Mouse (Mus musculus): ENCODE results near the gene Olfr437. TPM values are rescaled to one million over a fixed set of nuclear protein-coding genes. Genes with fewer than 3 reads are reported as not detected.
"Not testable (repeated sequence)": the region's sequence is repeated elsewhere in the genome, so short reads cannot be mapped to it uniquely, and the experiment has no call there.

Gene Olfr437
- not detected in 2 replicates for total RNA-seq (2014; rRNA removed)
- not detected in 2 replicates for polyA plus RNA-seq (2015; fragmentation: Nextera tagmentation; extraction: Ambion mirVana)

DNA sequence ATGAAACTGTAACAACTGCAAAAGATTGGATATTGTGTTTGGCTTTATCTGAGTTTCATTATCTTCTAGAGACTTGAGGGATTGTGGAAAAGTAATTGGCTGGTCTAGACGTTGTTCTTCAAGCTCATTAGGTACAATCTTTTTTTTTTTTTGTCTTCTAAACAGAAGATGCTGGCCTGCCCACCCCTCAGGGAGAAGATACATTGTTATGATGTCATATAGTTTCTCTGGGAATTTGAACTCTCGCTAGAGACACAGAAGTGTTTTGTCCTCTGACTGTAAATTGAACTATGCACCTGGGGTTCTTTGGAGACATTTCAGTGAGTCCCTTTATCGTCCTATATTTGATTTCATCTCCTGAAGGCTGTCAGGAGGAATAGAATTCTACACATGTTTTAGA, at the start of gene Olfr437:
Gene Olfr437 (plus strand): TSS at position 301 of the 400 bp plus-strand sequence.
- DNase-seq (ENCODE audit: low spot score): no peak
- Histone ChIP-seq H3K9ac (replicated peaks; ENCODE audit: low read length, poor library complexity, severe bottlenecking) (no peak within 1 kb of the TSS), H3K27me3 (ENCODE audit: insufficient read depth, low read length) (no peaks in the 10 kb centered on the region), H3K4me3 (ENCODE audit: low read depth, low read length) (no peak within 1 kb of the TSS), H3K4me2 (ENCODE audit: low read depth, low read length, poor library complexity, severe bottlenecking) (no peak within 1 kb of the TSS), H3K27ac (ENCODE audit: low read depth, low read length) (no peak within 1 kb of the TSS), H3K9me3 (ENCODE audit: low read length) (no peaks in the 10 kb centered on the region), H3K36me3 (ENCODE audit: insufficient read depth, low read length) (no peaks in the 10 kb centered on the region), H3K4me1 (ENCODE audit: insufficient read depth, low read length) (no peaks in the 10 kb centered on the region)
- TF ChIP-seq CTCF (IDR thresholded peaks at IDR 0.05): no peak
- WGBS: 73% methylated on average over 3 of the region's 3 CpGs
- ATAC-seq (ENCODE audit: low FRiP score): no peak

DNA sequence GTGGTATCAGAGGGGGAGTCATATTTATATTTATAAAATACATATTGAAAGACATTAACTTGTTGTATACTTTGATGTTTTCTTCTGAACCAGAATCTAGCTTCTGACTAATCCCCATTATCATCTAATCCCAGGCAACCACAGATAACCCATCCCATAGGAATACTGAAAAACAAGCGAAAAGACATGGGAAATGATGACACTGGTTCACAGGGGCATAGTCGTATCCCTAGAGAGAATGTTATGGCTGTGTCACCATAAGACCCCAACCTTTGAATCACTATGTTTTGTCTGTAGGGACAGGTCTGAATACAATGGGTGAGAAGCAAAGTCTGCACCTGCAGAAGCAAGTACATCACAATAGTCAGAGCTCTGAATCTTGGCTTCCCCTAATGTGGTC, 16.8 kb upstream of the Olfr437 start, which contains the start of gene Olfr237-ps1:
Gene Olfr237-ps1 (plus strand): TSS at position 301 of the 400 bp plus-strand sequence.
- not testable (repeated sequence) for H3K9me3 ChIP-seq (ENCODE audit: low read length); H3K36me3 ChIP-seq (ENCODE audit: insufficient read depth, low read length); H3K4me2 ChIP-seq (ENCODE audit: low read depth, low read length, poor library complexity, severe bottlenecking); H3K4me3 ChIP-seq (ENCODE audit: low read depth, low read length); H3K27ac ChIP-seq (ENCODE audit: low read depth, low read length); DNase-seq (ENCODE audit: low spot score); H3K4me1 ChIP-seq (ENCODE audit: insufficient read depth, low read length); ATAC-seq (ENCODE audit: low FRiP score); H3K27me3 ChIP-seq (ENCODE audit: insufficient read depth, low read length); H3K9ac ChIP-seq (replicated peaks; ENCODE audit: low read length, poor library complexity, severe bottlenecking)
- WGBS: 90% methylated on average over 2 of the region's 2 CpGs

DNA sequence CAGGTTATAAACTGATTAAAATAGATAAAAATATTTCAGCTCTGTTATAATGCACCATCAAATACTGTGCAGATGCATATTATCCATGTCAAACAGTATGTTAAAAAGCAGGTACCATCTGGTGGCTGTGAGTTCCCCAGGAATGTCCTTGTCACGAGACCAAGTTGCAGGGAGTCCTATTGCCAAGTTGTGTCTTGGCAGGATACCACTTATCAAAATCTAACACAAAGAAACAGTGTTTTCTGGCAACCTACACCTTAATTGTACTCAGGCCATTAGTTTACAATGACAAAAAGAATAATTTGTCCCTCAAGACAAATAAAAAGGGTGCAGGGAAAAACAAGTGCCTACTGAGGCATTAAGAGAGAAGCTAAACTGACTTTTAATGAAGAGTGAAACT, 3.6 kb upstream of the Olfr437 start:
- Histone ChIP-seq H3K4me1 (ENCODE audit: insufficient read depth, low read length) (no peaks in the 10 kb centered on the region), H3K36me3 (ENCODE audit: insufficient read depth, low read length) (no peaks in the 10 kb centered on the region), H3K4me3 (ENCODE audit: low read depth, low read length) (no peak overlapping the region), H3K4me2 (ENCODE audit: low read depth, low read length, poor library complexity, severe bottlenecking) (no peak overlapping the region), H3K27me3 (ENCODE audit: insufficient read depth, low read length) (no peaks in the 10 kb centered on the region), H3K27ac (ENCODE audit: low read depth, low read length) (no peak overlapping the region), H3K9ac (replicated peaks; ENCODE audit: low read length, poor library complexity, severe bottlenecking) (no peak overlapping the region), H3K9me3 (ENCODE audit: low read length) (no peaks in the 10 kb centered on the region)
- DNase-seq (ENCODE audit: low spot score) (peak; percentile 31), ATAC-seq (ENCODE audit: low FRiP score) (no peak)
- TF ChIP-seq CTCF (IDR thresholded peaks at IDR 0.05): no peak
- WGBS: 56% methylated on average over 1 of the region's 1 CpGs

DNA sequence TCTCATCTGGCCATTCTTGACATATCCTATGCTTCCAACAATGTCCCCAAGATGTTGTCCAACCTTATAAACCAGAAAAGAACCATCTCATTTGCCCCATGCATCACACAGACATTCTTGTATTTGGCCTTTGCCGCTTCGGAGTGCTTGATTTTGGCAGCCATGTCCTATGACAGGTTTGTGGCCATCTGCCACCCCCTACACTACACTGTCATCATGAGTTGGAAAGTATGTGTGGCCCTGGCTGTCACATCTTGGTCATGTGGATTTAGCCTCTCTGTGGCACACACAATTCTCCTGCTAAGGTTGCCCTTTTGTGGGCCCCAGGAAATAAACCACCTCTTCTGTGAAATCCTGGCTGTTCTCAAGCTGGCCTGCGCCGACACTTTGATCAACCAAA, 4.2 kb downstream of the Olfr437 start:
- H3K4me3 ChIP-seq (ENCODE audit: low read depth, low read length): no peak overlapping the region
- no peaks in the 10 kb centered on the region for H3K4me1 ChIP-seq (ENCODE audit: insufficient read depth, low read length)
- ATAC-seq (ENCODE audit: low FRiP score): no peak
- no peak overlapping the region for H3K4me2 ChIP-seq (ENCODE audit: low read depth, low read length, poor library complexity, severe bottlenecking)
- no peaks in the 10 kb centered on the region for H3K9me3 ChIP-seq (ENCODE audit: low read length)
- H3K27me3 ChIP-seq (ENCODE audit: insufficient read depth, low read length): no peaks in the 10 kb centered on the region
- 92% methylated on average over 4 of the region's 4 CpGs for WGBS
- H3K36me3 ChIP-seq (ENCODE audit: insufficient read depth, low read length): no peaks in the 10 kb centered on the region
- H3K27ac ChIP-seq (ENCODE audit: low read depth, low read length): no peak overlapping the region
- no peak for DNase-seq (ENCODE audit: low spot score)
- no peak overlapping the region for H3K9ac ChIP-seq (replicated peaks; ENCODE audit: low read length, poor library complexity, severe bottlenecking)
- no peak for TF ChIP-seq CTCF (IDR thresholded peaks at IDR 0.05)

DNA sequence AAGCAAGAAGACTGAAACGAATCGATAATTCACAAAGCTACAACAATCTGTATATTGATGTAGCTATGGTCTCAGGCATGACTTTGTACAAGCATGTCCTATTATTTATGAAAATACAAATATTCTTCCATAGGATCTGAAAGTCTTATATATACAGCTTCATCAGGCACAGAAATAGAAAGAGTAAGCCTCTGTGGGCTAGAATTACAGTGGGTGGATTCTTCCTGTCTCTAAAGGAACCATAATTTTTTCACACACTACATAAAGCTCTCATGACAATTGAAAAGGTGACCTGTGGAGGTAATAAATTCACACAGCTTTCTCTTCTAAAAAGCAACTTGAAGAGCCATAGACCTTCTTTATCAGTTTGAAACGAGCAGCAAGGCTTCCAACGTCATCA, 8.8 kb downstream of the Olfr437 start, which contains the start of gene Olfr13:
Gene Olfr13 (plus strand): TSS at position 301 of the 400 bp plus-strand sequence.
- no peaks in the 10 kb centered on the region for H3K36me3 ChIP-seq (ENCODE audit: insufficient read depth, low read length)
- no peak for TF ChIP-seq CTCF (IDR thresholded peaks at IDR 0.05)
- H3K27ac ChIP-seq (ENCODE audit: low read depth, low read length): no peak within 1 kb of the TSS
- H3K27me3 ChIP-seq (ENCODE audit: insufficient read depth, low read length): no peaks in the 10 kb centered on the region
- 80% methylated on average over 4 of the region's 4 CpGs for WGBS
- no peak within 1 kb of the TSS for H3K4me3 ChIP-seq (ENCODE audit: low read depth, low read length)
- H3K4me2 ChIP-seq (ENCODE audit: low read depth, low read length, poor library complexity, severe bottlenecking): no peak within 1 kb of the TSS
- no peak for ATAC-seq (ENCODE audit: low FRiP score)
- H3K9me3 ChIP-seq (ENCODE audit: low read length): no peaks in the 10 kb centered on the region
- H3K4me1 ChIP-seq (ENCODE audit: insufficient read depth, low read length): no peaks in the 10 kb centered on the region
- no peak within 1 kb of the TSS for H3K9ac ChIP-seq (replicated peaks; ENCODE audit: low read length, poor library complexity, severe bottlenecking)
- no peak for DNase-seq (ENCODE audit: low spot score)

DNA sequence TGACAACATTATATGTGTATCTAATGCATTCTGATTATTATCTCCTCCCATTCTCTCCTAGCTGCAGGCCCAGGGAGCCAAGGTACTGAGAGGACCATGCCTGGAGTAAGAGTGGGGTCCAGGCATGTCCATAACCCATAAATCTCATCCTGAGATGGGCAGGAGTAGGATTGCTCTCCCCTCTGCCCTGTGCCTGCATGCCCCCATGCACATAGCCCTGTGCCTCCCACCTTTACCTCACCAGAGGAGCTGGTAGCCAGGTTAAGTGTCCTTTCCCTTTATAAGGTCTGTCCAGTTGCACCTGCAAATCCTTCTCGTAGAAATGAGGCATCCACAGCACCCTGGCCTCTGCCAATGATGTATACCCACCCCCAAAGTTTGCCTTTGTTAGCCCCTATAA, 15.0 kb downstream of the Olfr437 start:
- Histone ChIP-seq H3K9me3 (ENCODE audit: low read length) (no peaks in the 10 kb centered on the region), H3K4me2 (ENCODE audit: low read depth, low read length, poor library complexity, severe bottlenecking) (no peak overlapping the region), H3K36me3 (ENCODE audit: insufficient read depth, low read length) (no peaks in the 10 kb centered on the region), H3K27me3 (ENCODE audit: insufficient read depth, low read length) (no peaks in the 10 kb centered on the region), H3K27ac (ENCODE audit: low read depth, low read length) (no peak overlapping the region; the same call in 1 of the 2 replicates), H3K4me1 (ENCODE audit: insufficient read depth, low read length) (0 out of 2 replicates have a peak, but pooled peaks cover 3% of the 10 kb centered on the region), H3K9ac (replicated peaks; ENCODE audit: low read length, poor library complexity, severe bottlenecking) (no peak overlapping the region), H3K4me3 (ENCODE audit: low read depth, low read length) (no peak overlapping the region)
- TF ChIP-seq CTCF (IDR thresholded peaks at IDR 0.05): no peak
- 0 out of 2 replicates have a peak, but pooled peaks have one; percentile 18 for ATAC-seq (ENCODE audit: low FRiP score)
- DNase-seq (ENCODE audit: low spot score): no peak
- WGBS: 57% methylated on average over 1 of the region's 1 CpGs
